Comparison of ENCODE assay signal across 8 mouse cellular contexts in the genomic region with DNA sequence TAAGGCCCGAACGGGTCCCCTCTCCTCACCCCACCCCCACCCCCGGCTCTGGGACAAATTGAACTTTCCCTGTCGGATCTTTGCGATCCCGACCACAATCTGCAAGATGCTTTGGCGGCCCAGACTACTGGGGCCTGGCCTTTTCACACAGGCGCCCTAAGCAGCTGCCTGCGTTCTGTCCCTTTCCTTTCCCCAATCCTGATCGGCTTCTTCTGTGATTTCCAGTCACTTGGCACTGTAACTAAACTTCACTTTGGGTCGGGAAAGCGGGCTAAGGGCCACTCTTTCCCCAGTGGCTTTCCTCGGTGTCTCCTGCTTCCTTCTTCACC. TPM values are rescaled to one million over a fixed set of nuclear protein-coding genes. Genes with fewer than 3 reads are reported as not detected.
DNase-seq lines count a peak whose midpoint lies in the region; ATAC-seq and TF ChIP-seq lines count a peak whose summit lies in the region.

No protein-coding gene starts in this region.

- intact Hi-C loops in left cerebral cortex, adult 2 months (cut with DNase I) = loop anchor here (1.0 to 5.0 kb wide), 2 partner anchors 52 to 83 kb away; no protein-coding TSS in a partner anchor
- intact Hi-C loops in left cerebral cortex, postnatal 10 days (cut with DNase I) = loop anchor here (2.0 kb wide), 1 partner anchor 83 kb away; no protein-coding TSS in a partner anchor

- peak overlapping the region; percentile 97 for H3K4me2 ChIP-seq in hindbrain, embryonic 15.5 days
- peak overlapping the region; percentile 98 for H3K4me2 ChIP-seq in midbrain, embryonic 15.5 days

- no peak for ATAC-seq in hindbrain, embryonic 15.5 days (ENCODE audit: low FRiP score, low read depth)
- ATAC-seq in midbrain, embryonic 15.5 days (replicated peaks) = peak; percentile 21; the same call in 1 of the 2 replicates
- ATAC-seq in megakaryocyte-erythroid progenitor cell, adult 5-6 weeks (replicated peaks; ENCODE audit: low FRiP score, low TSS enrichment, poor library complexity, severe bottlenecking) = no peak
- ATAC-seq in granulocyte monocyte progenitor cell, adult 5-6 weeks (replicated peaks; ENCODE audit: poor library complexity, severe bottlenecking) = no peak

- DNase-seq in left cerebral cortex, adult 2 months (ENCODE audit: extremely low spot score in 1 of 2, low spot score in 2 of 2) = no peak
- no peak for DNase-seq in left cerebral cortex, postnatal 10 days (ENCODE audit: extremely low spot score in 1 of 2, low spot score in 2 of 2)
- no peak for DNase-seq in frontal cortex, postnatal 25 days (ENCODE audit: low spot score in 2 of 2)

- no peaks in the 10 kb centered on the region for H3K9me3 ChIP-seq in hindbrain, embryonic 15.5 days
- no peaks in the 10 kb centered on the region for H3K9me3 ChIP-seq in midbrain, embryonic 15.5 days

- no peaks in the 10 kb centered on the region for H3K36me3 ChIP-seq in hindbrain, embryonic 15.5 days
- no peaks in the 10 kb centered on the region for H3K36me3 ChIP-seq in midbrain, embryonic 15.5 days (replicated peaks)

- WGBS in hindbrain, embryonic 15.5 days = 0% methylated on average over 13 of the region's 13 CpGs
- 0% methylated on average over 13 of the region's 13 CpGs for WGBS in midbrain, embryonic 15.5 days

- H3K27me3 ChIP-seq in hindbrain, embryonic 15.5 days = no peaks in the 10 kb centered on the region
- H3K27me3 ChIP-seq in midbrain, embryonic 15.5 days (replicated peaks) = no peaks in the 10 kb centered on the region

- H3K4me1 ChIP-seq in cortical plate, adult 2 months (ENCODE audit: control insufficient read depth, insufficient read depth, low read length) = 0 out of 2 replicates have a peak, but pooled peaks cover 2% of the 10 kb centered on the region
- H3K4me1 ChIP-seq in hindbrain, embryonic 15.5 days (replicated peaks) = peaks cover 46% of the 10 kb centered on the region
- H3K4me1 ChIP-seq in midbrain, embryonic 15.5 days = peaks cover 43% of the 10 kb centered on the region

- no peak for TF ChIP-seq POLR2A in cortical plate, adult 2 months (IDR thresholded peaks at IDR 0.05; ENCODE audit: extremely low read depth, insufficient read depth, low read length)

- H3K4me3 ChIP-seq in left cerebral cortex, adult 2 months = peak overlapping the region; percentile 83
- peak overlapping the region; percentile 87 for H3K4me3 ChIP-seq in cortical plate, adult 2 months (ENCODE audit: insufficient read depth, low read length)
- peak overlapping the region; percentile 74 for H3K4me3 ChIP-seq in hindbrain, embryonic 15.5 days
- peak overlapping the region; percentile 74 for H3K4me3 ChIP-seq in midbrain, embryonic 15.5 days

- H3K9ac ChIP-seq in hindbrain, embryonic 15.5 days = peak overlapping the region; percentile 60
- peak overlapping the region; percentile 69 for H3K9ac ChIP-seq in midbrain, embryonic 15.5 days

- TF ChIP-seq CTCF in left cerebral cortex, adult 2 months (IDR thresholded peaks at IDR 0.05) = no peak
- TF ChIP-seq CTCF in cortical plate, adult 2 months (IDR thresholded peaks at IDR 0.05; ENCODE audit: extremely low read depth, insufficient read depth, low read length) = no peak

- peak overlapping the region; percentile 64 for H3K27ac ChIP-seq in left cerebral cortex, adult 2 months
- no peak overlapping the region for H3K27ac ChIP-seq in cortical plate, adult 2 months (ENCODE audit: insufficient read depth, low read length)
- peak overlapping the region; percentile 78 for H3K27ac ChIP-seq in hindbrain, embryonic 15.5 days (replicated peaks)
- peak overlapping the region; percentile 76 for H3K27ac ChIP-seq in midbrain, embryonic 15.5 days

RNA-seq across cellular contexts. Expression of gene Bysl, which starts 17.5 kb away (rescaled TPM):
- total RNA-seq in left cerebral cortex, adult 2 months (2021) = 10 to 100 TPM; 18.1 to 18.8 TPM
- total RNA-seq in left cerebral cortex, postnatal 10 days (2021) = 10 to 100 TPM; 25.2 to 25.3 TPM
- 17.0 and 17.6 TPM in 2 replicates for polyA plus RNA-seq in cortical plate, adult 2 months (2012; rRNA removed)
- polyA plus RNA-seq in hindbrain, embryonic 15.5 days (2015; fragmentation: Nextera tagmentation; extraction: Ambion mirVana) = 33.9 and 37.5 TPM in 2 replicates
- polyA plus RNA-seq in midbrain, embryonic 15.5 days (2015; fragmentation: Nextera tagmentation; extraction: Ambion mirVana) = 39.7 TPM in 2 replicates
- 34.0 and 34.7 TPM in 2 replicates for total RNA-seq in megakaryocyte-erythroid progenitor cell, adult 5-6 weeks (2014; fragmentation: Nextera tagmentation)
- total RNA-seq in megakaryocyte-erythroid progenitor cell, adult 5-6 weeks (2017) = 21.9 and 24.9 TPM in 2 replicates
- total RNA-seq in granulocyte monocyte progenitor cell, adult 5-6 weeks (2014; fragmentation: Nextera tagmentation) = 16.2 and 17.8 TPM in 2 replicates
- 12.6 and 16.0 TPM in 2 replicates for total RNA-seq in granulocyte monocyte progenitor cell, adult 5-6 weeks (2017)

RNA-seq across cellular contexts. Expression of gene Med20, which starts 17.6 kb away (rescaled TPM):
- 10 to 100 TPM; 29.3 to 33.3 TPM for total RNA-seq in left cerebral cortex, adult 2 months (2021)
- 10 to 100 TPM; 21.4 to 23.5 TPM for total RNA-seq in left cerebral cortex, postnatal 10 days (2021)
- polyA plus RNA-seq in cortical plate, adult 2 months (2012; rRNA removed) = 32.6 and 34.0 TPM in 2 replicates
- 41.2 and 43.9 TPM in 2 replicates for polyA plus RNA-seq in hindbrain, embryonic 15.5 days (2015; fragmentation: Nextera tagmentation; extraction: Ambion mirVana)
- polyA plus RNA-seq in midbrain, embryonic 15.5 days (2015; fragmentation: Nextera tagmentation; extraction: Ambion mirVana) = 49.6 and 50.4 TPM in 2 replicates
- total RNA-seq in megakaryocyte-erythroid progenitor cell, adult 5-6 weeks (2014; fragmentation: Nextera tagmentation) = 31.7 and 66.0 TPM in 2 replicates
- 28.2 and 40.4 TPM in 2 replicates for total RNA-seq in megakaryocyte-erythroid progenitor cell, adult 5-6 weeks (2017)
- 26.3 and 36.3 TPM in 2 replicates for total RNA-seq in granulocyte monocyte progenitor cell, adult 5-6 weeks (2014; fragmentation: Nextera tagmentation)
- 25.0 and 29.5 TPM in 2 replicates for total RNA-seq in granulocyte monocyte progenitor cell, adult 5-6 weeks (2017)

RNA-seq across cellular contexts. Expression of gene Gm20517, which starts 17.6 kb away (rescaled TPM):
- total RNA-seq in left cerebral cortex, adult 2 months (2021) = 1 to 10 TPM; 7.1 TPM
- total RNA-seq in left cerebral cortex, postnatal 10 days (2021) = 1 to 10 TPM; 6.2 to 6.4 TPM
- 1.9 and 2.9 TPM in 2 replicates for polyA plus RNA-seq in cortical plate, adult 2 months (2012; rRNA removed)
- polyA plus RNA-seq in hindbrain, embryonic 15.5 days (2015; fragmentation: Nextera tagmentation; extraction: Ambion mirVana) = 2.0 and 2.5 TPM in 2 replicates
- 2.0 and 2.9 TPM in 2 replicates for polyA plus RNA-seq in midbrain, embryonic 15.5 days (2015; fragmentation: Nextera tagmentation; extraction: Ambion mirVana)
- 7.8 and 8.0 TPM in 2 replicates for total RNA-seq in megakaryocyte-erythroid progenitor cell, adult 5-6 weeks (2014; fragmentation: Nextera tagmentation)
- total RNA-seq in megakaryocyte-erythroid progenitor cell, adult 5-6 weeks (2017) = 2.2 and 6.2 TPM in 2 replicates
- 0.41 and 2.2 TPM in 2 replicates for total RNA-seq in granulocyte monocyte progenitor cell, adult 5-6 weeks (2014; fragmentation: Nextera tagmentation)
- total RNA-seq in granulocyte monocyte progenitor cell, adult 5-6 weeks (2017) = 2.5 and 3.1 TPM in 2 replicates

RNA-seq across cellular contexts. Expression of gene Usp49, which starts 36.7 kb away (rescaled TPM):
- 10 to 100 TPM in 1 of 2 experiments, 1 to 10 TPM in 1; 9.6 to 13.1 TPM for total RNA-seq in left cerebral cortex, adult 2 months (2021)
- 10 to 100 TPM; 14.8 to 15.1 TPM for total RNA-seq in left cerebral cortex, postnatal 10 days (2021)
- 12.4 and 12.5 TPM in 2 replicates for polyA plus RNA-seq in cortical plate, adult 2 months (2012; rRNA removed)
- 6.3 and 8.2 TPM in 2 replicates for polyA plus RNA-seq in hindbrain, embryonic 15.5 days (2015; fragmentation: Nextera tagmentation; extraction: Ambion mirVana)
- polyA plus RNA-seq in midbrain, embryonic 15.5 days (2015; fragmentation: Nextera tagmentation; extraction: Ambion mirVana) = 9.0 and 9.5 TPM in 2 replicates
- 13.9 and 21.0 TPM in 2 replicates for total RNA-seq in megakaryocyte-erythroid progenitor cell, adult 5-6 weeks (2014; fragmentation: Nextera tagmentation)
- total RNA-seq in megakaryocyte-erythroid progenitor cell, adult 5-6 weeks (2017) = 7.8 and 13.2 TPM in 2 replicates
- total RNA-seq in granulocyte monocyte progenitor cell, adult 5-6 weeks (2014; fragmentation: Nextera tagmentation) = 4.1 and 6.8 TPM in 2 replicates
- 1.5 and 4.1 TPM in 2 replicates for total RNA-seq in granulocyte monocyte progenitor cell, adult 5-6 weeks (2017)
